Mouse (Mus musculus) lung, postnatal 4 days (tissue): ENCODE data around the gene A830031A19Rik.

ENCODE experiments used
- DNase-seq, 2 experiments: peaks; one replicate each; pipeline ENCODE4 v3.0.0; 2021

A830031A19Rik gene

GRCm38 (mm10) chr11:24076821-24077730 lies 2.2 kb upstream of the A830031A19Rik start:
- DNase-seq: peak; percentile 73 to 77

DNA sequence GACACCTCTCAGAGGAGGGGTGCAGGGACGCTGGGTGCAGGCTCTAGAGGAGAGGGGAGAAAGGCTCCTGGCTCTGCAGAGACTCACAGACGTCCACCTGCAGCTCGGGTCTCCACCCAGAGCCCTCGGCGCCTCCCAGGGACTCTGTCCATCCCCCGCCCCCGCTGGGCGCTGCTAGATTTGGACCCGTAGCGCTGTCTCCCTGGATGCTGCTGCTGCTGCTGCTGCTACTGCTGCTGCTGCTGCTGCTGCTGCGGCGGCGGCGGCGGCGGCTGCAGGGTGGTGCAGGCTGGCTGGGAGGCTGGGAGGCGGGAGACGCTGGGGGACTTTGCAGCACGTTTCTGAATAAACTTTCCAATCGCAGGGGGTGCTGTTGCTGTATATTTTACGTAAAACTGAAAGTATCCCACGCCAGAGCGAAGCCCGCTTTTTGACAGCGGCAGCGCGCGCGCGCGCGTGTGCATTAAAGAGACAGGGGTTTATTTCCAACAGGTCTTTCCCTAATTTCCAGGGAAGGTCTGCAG lies 1.3 kb upstream of the A830031A19Rik start:
- peak; percentile 80 to 81 for DNase-seq

GRCm38 (mm10) chr11:24075486-24076126 lies 752 bp upstream of the A830031A19Rik start:
- DNase-seq: no peak

GRCm38 (mm10) chr11:24074021-24074591 lies 748 bp downstream of the A830031A19Rik start:
- DNase-seq: no peak

DNA sequence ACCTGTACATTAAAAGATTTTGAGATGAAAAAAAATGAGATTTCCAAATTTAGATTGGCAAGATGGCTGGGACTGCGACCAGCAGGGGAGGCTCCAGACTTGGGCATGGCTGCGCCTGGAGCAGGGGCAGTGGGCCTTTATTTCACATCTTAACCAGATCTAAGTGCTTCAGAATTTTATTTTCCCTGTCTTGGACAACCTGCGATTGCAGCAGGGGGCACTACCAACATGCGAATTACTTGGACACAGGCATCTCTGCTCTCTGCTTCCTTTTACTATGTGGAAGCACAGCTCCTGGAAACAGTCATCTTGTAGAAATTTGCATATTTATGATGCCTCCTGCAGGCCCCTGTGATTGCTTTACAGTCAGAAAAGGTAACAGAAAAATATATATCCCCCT lies 9.5 kb downstream of the A830031A19Rik start:
- DNase-seq: no peak

GRCm38 (mm10) chr11:24064221-24064620 lies 10.6 kb downstream of the A830031A19Rik start:
- no peak for DNase-seq

DNA sequence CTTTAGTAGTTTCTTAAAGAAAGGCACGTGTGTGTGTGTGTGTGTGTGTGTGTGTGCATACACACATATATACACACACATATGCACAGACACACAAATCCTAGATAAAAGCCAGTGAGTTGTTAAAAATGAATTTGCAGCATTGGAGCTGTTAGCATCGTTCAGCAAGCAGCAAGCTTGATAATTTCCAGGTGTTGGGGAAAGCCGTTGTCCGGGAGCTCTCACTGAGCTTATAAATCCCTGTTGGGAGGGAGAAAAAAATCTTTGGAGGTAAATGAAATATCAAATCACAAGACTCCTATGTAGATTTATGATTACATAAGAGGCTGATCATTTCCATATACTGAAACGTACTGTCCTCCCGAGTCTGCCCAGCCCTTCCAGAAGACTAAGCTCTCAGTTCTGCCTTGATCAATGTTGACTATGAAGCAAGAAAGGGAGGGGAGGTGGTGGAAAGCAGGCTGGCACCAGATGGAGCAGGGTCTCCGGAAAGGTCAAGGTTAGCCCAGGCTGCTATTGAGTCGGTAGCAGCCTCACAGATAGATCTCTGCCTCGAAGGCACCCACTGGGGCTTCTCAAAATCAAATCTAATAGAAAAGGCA lies 12.3 kb downstream of the A830031A19Rik start:
- DNase-seq: no peak

GRCm38 (mm10) chr11:24061819-24062218 lies 13.0 kb downstream of the A830031A19Rik start:
- no peak for DNase-seq

- DNase-seq: no peak
These were observed 14.4 kb downstream of the A830031A19Rik start for GRCm38 (mm10) chr11:24060428-24060827.

- no peak for DNase-seq
These were observed 15.7 kb downstream of the A830031A19Rik start for GRCm38 (mm10) chr11:24059137-24059536.

DNA sequence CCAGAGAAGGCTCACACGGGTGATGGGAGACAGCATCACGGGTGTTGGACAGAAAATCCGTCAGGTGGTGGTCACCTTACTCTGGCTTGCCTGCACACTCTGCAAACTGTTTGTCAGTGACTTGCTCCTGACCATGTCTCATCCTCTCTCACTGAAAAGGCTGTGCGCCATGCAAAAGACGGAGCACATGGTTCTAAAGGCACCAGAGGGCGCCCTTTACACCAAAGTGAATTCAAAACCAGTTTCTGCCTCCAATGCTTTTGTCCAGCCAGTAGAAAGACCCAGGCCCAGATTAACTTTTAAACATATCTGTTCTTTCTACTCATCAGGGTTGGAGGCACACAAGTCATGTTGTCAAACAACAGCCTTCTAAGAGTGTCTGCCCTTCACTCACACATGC lies 22.0 kb downstream of the A830031A19Rik start:
- DNase-seq: no peak

DNA sequence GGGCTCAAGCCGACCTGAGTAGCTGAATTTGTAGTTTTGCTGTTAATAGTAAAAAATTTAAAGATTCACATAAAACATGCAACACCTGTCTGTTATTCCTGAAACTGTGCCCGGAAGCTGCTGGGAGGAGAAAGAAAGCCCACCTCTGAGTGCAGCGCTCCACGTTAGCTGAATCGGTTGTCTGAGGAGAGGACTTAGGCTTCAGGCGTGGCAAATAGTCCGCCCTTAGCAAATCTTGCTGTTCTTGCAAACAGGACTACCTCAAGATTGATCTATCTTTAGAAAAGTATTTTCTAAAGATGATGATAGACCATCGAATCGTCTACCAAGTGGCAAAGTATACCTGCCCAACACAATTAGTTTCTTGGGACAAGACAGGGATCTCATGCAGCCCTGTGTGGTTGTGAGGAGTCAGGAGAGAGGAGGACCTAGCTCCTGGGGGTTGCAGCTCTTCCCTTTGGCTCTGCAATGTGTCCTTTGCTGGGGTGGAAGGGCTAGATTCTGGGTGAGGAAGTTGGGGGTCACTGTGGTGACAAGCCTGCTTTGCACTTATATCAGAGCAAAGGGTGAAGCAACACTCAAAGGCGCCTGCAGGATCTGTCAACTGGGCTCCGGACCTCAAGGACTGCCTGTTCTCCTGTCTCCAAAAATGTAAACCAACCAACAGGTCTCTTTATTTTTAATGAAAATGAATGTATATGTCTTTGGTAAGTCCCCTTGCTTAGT lies 24.7 kb downstream of the A830031A19Rik start:
- no peak for DNase-seq

- peak; percentile 75 to 84 for DNase-seq
These were observed 25.4 kb downstream of the A830031A19Rik start for GRCm38 (mm10) chr11:24049226-24050031.

- no peak for DNase-seq
These were observed 30.8 kb downstream of the A830031A19Rik start for GRCm38 (mm10) chr11:24044025-24044424.

DNA sequence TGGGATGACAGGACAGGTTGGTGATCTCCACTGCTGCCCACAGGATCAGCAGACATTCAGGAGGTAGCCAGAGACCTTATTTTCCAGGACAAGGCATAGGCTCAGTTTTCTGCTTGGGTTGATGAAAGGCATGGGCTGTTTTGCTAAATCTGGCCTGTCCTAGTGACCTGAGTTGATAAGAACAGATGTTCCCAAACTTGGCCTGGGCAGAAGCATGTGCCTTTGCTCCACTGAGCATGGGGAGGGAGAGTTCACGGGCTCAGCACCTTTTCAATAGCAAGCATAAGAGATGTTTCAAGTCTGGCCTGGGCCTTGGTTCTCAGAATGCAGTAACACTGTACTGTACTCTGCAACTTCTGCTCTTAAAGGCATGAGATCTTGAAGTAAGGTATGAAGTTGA lies 54.1 kb downstream of the A830031A19Rik start:
- DNase-seq: no peak

- DNase-seq: no peak
These were observed 56.1 kb downstream of the A830031A19Rik start for GRCm38 (mm10) chr11:24018783-24019182.

- no peak for DNase-seq
These were observed 58.1 kb downstream of the A830031A19Rik start for GRCm38 (mm10) chr11:24016647-24017179.

DNA sequence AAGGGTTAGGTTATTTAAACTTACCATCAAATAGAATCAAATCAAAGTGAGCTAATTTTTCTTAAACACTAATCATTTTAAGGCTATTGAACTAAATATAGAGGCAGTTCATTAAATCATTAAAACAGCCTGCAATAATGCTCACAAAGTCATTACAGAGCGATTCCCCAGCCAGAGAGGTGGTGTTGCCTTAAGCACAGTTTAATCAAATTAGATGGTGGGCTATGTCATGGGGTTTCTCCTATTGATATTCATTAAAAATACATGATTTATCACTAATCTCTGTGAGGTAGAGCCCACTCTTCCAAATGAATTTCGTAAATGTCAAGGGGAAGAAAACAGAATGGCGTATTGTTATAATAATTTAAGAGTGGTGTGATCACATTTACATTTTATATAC lies 58.8 kb downstream of the A830031A19Rik start:
- DNase-seq: no peak

DNA sequence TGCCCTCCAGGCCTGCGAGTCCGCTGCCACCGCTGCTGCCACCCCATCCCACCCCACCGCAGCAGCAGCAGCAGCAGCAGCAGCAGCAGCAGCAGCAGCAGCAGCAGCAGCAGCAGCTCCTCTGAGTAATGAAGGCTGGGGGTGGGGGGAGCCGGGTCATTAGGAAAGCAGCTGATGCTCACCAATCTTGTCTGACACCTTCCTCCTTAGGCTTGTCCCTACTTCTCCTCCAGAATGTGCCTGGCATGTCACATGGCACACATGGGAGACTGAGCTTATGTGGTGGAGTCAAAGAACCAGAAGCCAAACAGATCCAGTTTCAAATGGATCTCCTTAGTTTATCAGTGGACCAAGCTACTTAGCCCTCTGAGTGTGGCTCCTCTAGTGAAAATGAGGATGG lies 60.2 kb downstream of the A830031A19Rik start:
- DNase-seq: no peak

GRCm38 (mm10) chr11:24012301-24012700 lies 62.6 kb downstream of the A830031A19Rik start:
- DNase-seq: no peak

DNA sequence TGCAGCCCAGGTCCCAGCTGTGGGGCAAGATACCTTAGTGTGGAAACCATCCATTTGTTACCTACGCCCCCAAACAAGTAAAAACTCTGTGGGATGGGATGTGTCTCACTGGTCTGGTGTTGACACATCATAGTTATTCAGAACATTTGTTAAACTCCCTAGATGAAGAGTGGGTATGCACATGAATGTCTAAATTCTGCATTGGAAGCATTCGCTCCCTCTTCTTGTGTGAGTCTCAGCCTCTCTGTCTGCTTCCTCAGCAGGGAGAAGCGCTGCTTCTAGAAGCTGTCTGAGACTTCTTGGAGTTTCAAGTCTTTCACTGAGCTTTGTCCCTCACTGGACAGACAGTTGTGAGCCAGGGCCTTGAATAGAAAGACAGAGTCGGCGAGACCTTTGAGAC lies 65.9 kb downstream of the A830031A19Rik start:
- DNase-seq: no peak
